ENCODE assay signal across 8 mouse cellular contexts in the genomic region with DNA sequence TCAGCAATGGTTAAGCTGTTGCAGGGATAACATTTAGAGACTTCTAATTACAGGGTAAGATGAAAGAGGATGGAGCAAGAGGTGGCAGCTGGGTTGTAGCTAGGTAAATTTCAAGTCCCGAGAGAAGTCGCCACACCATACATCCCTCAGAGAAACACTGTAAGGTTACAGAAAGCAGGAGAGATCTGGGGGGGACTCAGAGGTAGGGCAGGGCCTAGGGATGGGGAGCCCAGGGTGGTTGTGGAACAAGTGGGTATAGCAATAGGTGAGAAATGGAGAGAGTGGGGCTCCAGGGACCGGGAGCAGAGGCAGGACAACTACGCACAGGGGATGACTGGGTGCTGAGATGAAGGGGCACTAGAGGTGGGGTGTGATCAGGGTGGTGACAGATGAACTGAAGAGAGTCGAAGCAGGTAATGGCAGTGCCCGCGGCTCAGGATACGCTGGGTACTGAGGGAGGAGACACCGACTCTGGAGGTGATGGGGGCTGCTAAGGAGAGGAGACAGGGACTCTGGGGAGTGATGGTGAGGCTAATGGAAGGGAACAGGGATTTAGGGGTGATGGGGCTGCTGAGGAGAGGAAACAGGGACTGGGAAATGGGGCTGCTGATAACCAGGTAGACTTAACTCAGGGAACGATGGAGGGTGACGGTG. TPM values are rescaled to one million over a fixed set of nuclear protein-coding genes. Genes with fewer than 3 reads are reported as not detected.
A peak's percentile ranks its signal among the peaks of the same experiment; 100 is the strongest.
DNase-seq lines count a peak whose midpoint lies in the region; ATAC-seq and TF ChIP-seq lines count a peak whose summit lies in the region.

No protein-coding gene starts in this region.

- WGBS in kidney, postnatal 0 days: 14% methylated on average over 11 of the region's 11 CpGs
- 21% methylated on average over 11 of the region's 11 CpGs for WGBS in embryonic facial prominence, embryonic 11.5 days
- WGBS in hindbrain, embryonic 15.5 days: 26% methylated on average over 11 of the region's 11 CpGs
- 31% methylated on average over 11 of the region's 11 CpGs for WGBS in midbrain, embryonic 15.5 days

- H3K4me2 ChIP-seq in kidney, postnatal 0 days (ENCODE audit: low read length): peak overlapping the region; percentile 67
- peak overlapping the region; percentile 54 for H3K4me2 ChIP-seq in embryonic facial prominence, embryonic 11.5 days (ENCODE audit: low read depth, low read length)
- H3K4me2 ChIP-seq in hindbrain, embryonic 15.5 days: peak overlapping the region; percentile 78
- H3K4me2 ChIP-seq in midbrain, embryonic 15.5 days: peak overlapping the region; percentile 80

- no peak for ATAC-seq in kidney, postnatal 0 days (replicated peaks; ENCODE audit: low FRiP score, low read depth)
- ATAC-seq in embryonic facial prominence, embryonic 11.5 days (replicated peaks; ENCODE audit: insufficient number of reproducible peaks, low FRiP score, low TSS enrichment, low read depth): no peak
- ATAC-seq in hindbrain, embryonic 15.5 days (ENCODE audit: low FRiP score, low read depth): 0 out of 2 replicates have a peak, but pooled peaks have one; percentile 5
- 0 out of 2 replicates have a peak, but pooled peaks have one; percentile 0 for ATAC-seq in midbrain, embryonic 15.5 days (replicated peaks)

- DNase-seq in kidney, postnatal 0 days (ENCODE audit: low spot score): no peak
- no peak for DNase-seq in kidney, adult 8-10 months
- DNase-seq in embryonic facial prominence, embryonic 11.5 days (ENCODE audit: low spot score): no peak
- no peak for DNase-seq in adrenal gland, postnatal 4 days (ENCODE audit: low spot score in 2 of 2)
- DNase-seq in adrenal gland, postnatal 10 days: no peak
- DNase-seq in layer of hippocampus, adult 9-11 months: no peak

- peaks cover 21% of the 10 kb centered on the region for H3K4me1 ChIP-seq in kidney, postnatal 0 days (replicated peaks; ENCODE audit: insufficient read depth, low read length)
- peaks cover 4% of the 10 kb centered on the region; the same call in 1 of the 2 replicates for H3K4me1 ChIP-seq in embryonic facial prominence, embryonic 11.5 days (ENCODE audit: control insufficient read depth, insufficient read depth, low read length)
- peaks cover 45% of the 10 kb centered on the region for H3K4me1 ChIP-seq in hindbrain, embryonic 15.5 days (replicated peaks)
- H3K4me1 ChIP-seq in midbrain, embryonic 15.5 days: peaks cover 36% of the 10 kb centered on the region

- H3K9me3 ChIP-seq in kidney, postnatal 0 days (replicated peaks; ENCODE audit: low read length): no peaks in the 10 kb centered on the region
- no peaks in the 10 kb centered on the region for H3K9me3 ChIP-seq in embryonic facial prominence, embryonic 11.5 days (replicated peaks; ENCODE audit: control insufficient read depth, low read length)
- H3K9me3 ChIP-seq in hindbrain, embryonic 15.5 days: no peaks in the 10 kb centered on the region
- H3K9me3 ChIP-seq in midbrain, embryonic 15.5 days: no peaks in the 10 kb centered on the region

- H3K27me3 ChIP-seq in kidney, postnatal 0 days (ENCODE audit: insufficient read depth, low read length): no peaks in the 10 kb centered on the region
- H3K27me3 ChIP-seq in embryonic facial prominence, embryonic 11.5 days (ENCODE audit: control insufficient read depth, insufficient read depth, low read length): no peaks in the 10 kb centered on the region
- H3K27me3 ChIP-seq in hindbrain, embryonic 15.5 days: no peaks in the 10 kb centered on the region
- no peaks in the 10 kb centered on the region for H3K27me3 ChIP-seq in midbrain, embryonic 15.5 days (replicated peaks)

- H3K36me3 ChIP-seq in kidney, postnatal 0 days (ENCODE audit: insufficient read depth, low read length): peaks cover 30% of the 10 kb centered on the region; the same call in 1 of the 2 replicates
- H3K36me3 ChIP-seq in embryonic facial prominence, embryonic 11.5 days (replicated peaks; ENCODE audit: control insufficient read depth, insufficient read depth, low read depth, low read length): peaks cover 11% of the 10 kb centered on the region
- H3K36me3 ChIP-seq in hindbrain, embryonic 15.5 days: peaks cover 34% of the 10 kb centered on the region
- H3K36me3 ChIP-seq in midbrain, embryonic 15.5 days (replicated peaks): peaks cover 26% of the 10 kb centered on the region

- no peak for TF ChIP-seq CTCF in kidney, postnatal 0 days (IDR thresholded peaks at IDR 0.05; ENCODE audit: low read depth)

- peak overlapping the region; percentile 96 for H3K27ac ChIP-seq in kidney, postnatal 0 days
- no peak overlapping the region for H3K27ac ChIP-seq in embryonic facial prominence, embryonic 11.5 days (replicated peaks; ENCODE audit: low read depth, low read length)
- no peak overlapping the region for H3K27ac ChIP-seq in hindbrain, embryonic 15.5 days (replicated peaks)
- H3K27ac ChIP-seq in midbrain, embryonic 15.5 days: no peak overlapping the region

- H3K4me3 ChIP-seq in kidney, postnatal 0 days (replicated peaks; ENCODE audit: low read depth, low read length): peak overlapping the region; percentile 85
- H3K4me3 ChIP-seq in embryonic facial prominence, embryonic 11.5 days (ENCODE audit: low read depth, low read length): peak overlapping the region; percentile 72
- peak overlapping the region; percentile 94 for H3K4me3 ChIP-seq in hindbrain, embryonic 15.5 days
- H3K4me3 ChIP-seq in midbrain, embryonic 15.5 days: peak overlapping the region; percentile 78

- peak overlapping the region; percentile 87 for H3K9ac ChIP-seq in kidney, postnatal 0 days (ENCODE audit: low read depth, low read length)
- peak overlapping the region; percentile 95 for H3K9ac ChIP-seq in embryonic facial prominence, embryonic 11.5 days (replicated peaks; ENCODE audit: low read length)
- peak overlapping the region; percentile 94 for H3K9ac ChIP-seq in hindbrain, embryonic 15.5 days
- peak overlapping the region; percentile 95 for H3K9ac ChIP-seq in midbrain, embryonic 15.5 days

RNA-seq across cellular contexts. Expression of gene Znfx1, which starts 1.3 kb away (rescaled TPM):
- 10.7 and 11.8 TPM in 2 replicates for polyA plus RNA-seq in kidney, postnatal 0 days (2015; fragmentation: Nextera tagmentation; extraction: Ambion mirVana)
- 4.2 and 4.3 TPM in 2 replicates for polyA plus RNA-seq in embryonic facial prominence, embryonic 11.5 days (2014; fragmentation: Nextera tagmentation; extraction: Ambion mirVana)
- 8.0 and 9.7 TPM in 2 replicates for polyA plus RNA-seq in hindbrain, embryonic 15.5 days (2015; fragmentation: Nextera tagmentation; extraction: Ambion mirVana)
- 9.5 and 10.1 TPM in 2 replicates for polyA plus RNA-seq in midbrain, embryonic 15.5 days (2015; fragmentation: Nextera tagmentation; extraction: Ambion mirVana)
- 10 to 100 TPM; 34.1 to 38.3 TPM for total RNA-seq in adrenal gland, postnatal 4 days (2021)
- 10 to 100 TPM; 31.2 to 36.5 TPM for total RNA-seq in adrenal gland, postnatal 10 days (2021)

RNA-seq across cellular contexts. Expression of gene Ddx27, which starts 46.5 kb away (rescaled TPM):
- 33.3 and 37.9 TPM in 2 replicates for polyA plus RNA-seq in kidney, postnatal 0 days (2015; fragmentation: Nextera tagmentation; extraction: Ambion mirVana)
- polyA plus RNA-seq in embryonic facial prominence, embryonic 11.5 days (2014; fragmentation: Nextera tagmentation; extraction: Ambion mirVana): 41.4 and 42.6 TPM in 2 replicates
- 35.4 and 38.0 TPM in 2 replicates for polyA plus RNA-seq in hindbrain, embryonic 15.5 days (2015; fragmentation: Nextera tagmentation; extraction: Ambion mirVana)
- polyA plus RNA-seq in midbrain, embryonic 15.5 days (2015; fragmentation: Nextera tagmentation; extraction: Ambion mirVana): 38.8 and 40.7 TPM in 2 replicates
- 10 to 100 TPM; 44.3 to 50.5 TPM for total RNA-seq in adrenal gland, postnatal 4 days (2021)
- total RNA-seq in adrenal gland, postnatal 10 days (2021): 10 to 100 TPM; 32.1 to 34.6 TPM

Comparison
In these comparisons a context has a peak if more than half of its experiments do, and no peak if none do; other contexts are left out.
1. ATAC-seq: peak in hindbrain, embryonic 15.5 days (single experiment) and midbrain, embryonic 15.5 days (single experiment); none in kidney, postnatal 0 days (single experiment) and embryonic facial prominence, embryonic 11.5 days (single experiment).
2. Peak in every context shown above with its lines, with median percentiles within 50 percentile points of each other: H3K4me2 ChIP-seq, H3K4me3 ChIP-seq and H3K9ac ChIP-seq.